Mouse (Mus musculus) liver, adult 2 months (tissue): Measurements from ENCODE around the gene Sbno1. TPM values are rescaled to one million over a fixed set of nuclear protein-coding genes. Genes with fewer than 3 reads are reported as not detected.

Experiments used
- DNase-seq: peaks from one replicate; pipeline ENCODE4 v3.0.0-alpha.2; 2011; ENCODE audit warnings: low read depth, low spot score; ENCODE audit errors: extremely low read depth
- H3K27ac ChIP-seq: fragments of 200-500 bp; replicated peaks from 2 replicates; pipeline ENCODE4 v1.5.1; 2012; ENCODE audit warnings: low read depth, mild to moderate bottlenecking, control low read depth, inconsistent platforms, low read length; ENCODE audit not compliant: insufficient read depth
- H3K27me3 ChIP-seq: fragments of 200-500 bp; 2 replicates; pipeline ENCODE4 v1.6.1; 2012; ENCODE audit warnings: mild to moderate bottlenecking, moderate library complexity, low read length, inconsistent platforms; ENCODE audit not compliant: control insufficient read depth, insufficient read depth
- H3K36me3 ChIP-seq: fragments of 200-500 bp; 2 replicates; pipeline ENCODE4 v1.6.1; 2012; ENCODE audit warnings: low read length, inconsistent platforms; ENCODE audit not compliant: control insufficient read depth, insufficient read depth
- H3K4me1 ChIP-seq: fragments of 200-500 bp; 2 replicates; pipeline ENCODE4 v1.6.1; 2011; ENCODE audit warnings: low read length; ENCODE audit not compliant: control insufficient read depth, insufficient read depth
- H3K4me3 ChIP-seq: fragments of 200-500 bp; 2 replicates; pipeline ENCODE4 v1.5.1; 2011; ENCODE audit warnings: low read depth, mild to moderate bottlenecking, control low read depth, low read length, moderate library complexity; ENCODE audit not compliant: insufficient read depth
- H3K79me2 ChIP-seq: fragments of 200-500 bp; 2 replicates; pipeline ENCODE4 v1.6.1; 2012; ENCODE audit warnings: inconsistent platforms, mild to moderate bottlenecking, low read length, moderate library complexity; ENCODE audit not compliant: control insufficient read depth, insufficient read depth
- H3K9ac ChIP-seq: fragments of 200-500 bp; 2 replicates; pipeline ENCODE4 v1.6.1; 2012; ENCODE audit warnings: low read depth, mild to moderate bottlenecking, control low read depth, inconsistent platforms, low read length
- CTCF ChIP-seq: fragments of 200-500 bp; IDR thresholded peaks from 2 replicates; pipeline ENCODE4 v1.5.1; 2011; ENCODE audit warnings: low read depth, low read length, control low read depth
- POLR2A ChIP-seq: fragments of 200-500 bp; IDR thresholded peaks from 2 replicates; pipeline ENCODE4 v1.6.1; 2011; ENCODE audit warnings: low read length, control low read depth; ENCODE audit not compliant: insufficient read depth; ENCODE audit errors: extremely low read depth
- WGBS: fragments of 180-500 bp; shearing (Covaris S2); methylation state at CpG from one replicate; pipeline ENCODE4 v1.1.7; 2018; 5-methylcytosine and 5-hydroxymethylcytosine counted together
- polyA plus RNA-seq: library from polyadenylated mRNA; depleted of rRNA; stranded (reverse); fragments of >200 nt; gene quantifications from 2 replicates; pipeline ENCODE4 v1.2.3, GENCODE M21; 2012; rRNA removed
- total RNA-seq: library from RNA; depleted of rRNA; stranded (reverse); fragments of >200 nt; gene quantifications from 2 replicates; pipeline ENCODE4 v1.2.3, GENCODE M21; 2014; rRNA removed

The Sbno1 gene
- total RNA-seq, result 33.1 and 36.6 TPM in 2 replicates
- polyA plus RNA-seq, result 7.2 and 8.1 TPM in 2 replicates

GRCm38 (mm10) chr5:124425412-124426259 is at the start of gene Sbno1:
TSS of gene Sbno1 (minus strand) at chr5:124426001.
- DNase-seq, result peak; percentile 87
- no peaks in the 10 kb centered on the region for H3K36me3 ChIP-seq
- H3K27ac ChIP-seq, result peak within 1 kb of the TSS; percentile 94
- peak within 1 kb of the TSS; percentile 99 for H3K4me3 ChIP-seq
- TF ChIP-seq CTCF, result no peak
- peak; percentile 64; the same call in 1 of the 2 replicates for TF ChIP-seq POLR2A
- H3K9ac ChIP-seq, result peak within 1 kb of the TSS; percentile 99
- 2% methylated on average over 72 of the region's 81 CpGs for WGBS
- peaks cover 21% of the 10 kb centered on the region; the same call in 1 of the 2 replicates for H3K79me2 ChIP-seq
- peaks cover 6% of the 10 kb centered on the region for H3K4me1 ChIP-seq
- H3K27me3 ChIP-seq, result no peaks in the 10 kb centered on the region

DNA sequence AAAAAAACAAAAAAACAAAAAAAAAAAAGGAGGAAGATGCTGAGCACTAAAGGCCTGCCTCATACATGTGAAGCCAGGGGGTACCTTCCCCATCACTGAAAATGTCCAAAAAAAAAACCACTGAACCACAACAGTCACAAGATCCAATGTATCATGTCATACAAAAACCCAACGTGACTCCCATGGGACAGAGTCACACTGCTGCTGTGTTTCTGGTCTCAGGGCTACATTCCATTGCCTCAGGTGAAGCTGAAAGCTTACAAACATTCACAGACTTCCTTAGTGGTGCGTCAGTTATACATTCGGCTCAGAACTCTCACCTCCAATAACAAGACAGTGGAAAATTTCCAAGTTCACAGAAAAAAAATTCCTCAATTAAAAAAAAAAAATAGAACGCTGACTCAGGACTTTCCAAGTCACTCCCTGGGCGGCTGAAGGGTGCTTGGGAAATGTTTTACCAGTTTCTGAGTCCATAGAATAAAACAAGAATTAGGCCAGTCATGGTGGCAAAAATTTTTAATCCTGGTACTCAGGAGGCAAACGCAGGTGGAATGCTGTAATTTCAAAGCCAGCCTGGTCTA is 44.9 kb upstream of the Sbno1 start:
- Histone ChIP-seq H3K27me3 (no peaks in the 10 kb centered on the region), H3K79me2 (peaks cover 6% of the 10 kb centered on the region; the same call in 1 of the 2 replicates), H3K4me3 (no peak overlapping the region), H3K4me1 (no peaks in the 10 kb centered on the region), H3K36me3 (peaks cover 11% of the 10 kb centered on the region), H3K27ac (no peak overlapping the region), H3K9ac (no peak overlapping the region)
- no peak for DNase-seq
- 89% methylated on average over 6 of the region's 6 CpGs for WGBS
- TF ChIP-seq CTCF (no peak), POLR2A (no peak)

- TF ChIP-seq CTCF (no peak), POLR2A (no peak)
- no peaks in the 10 kb centered on the region for H3K27me3 ChIP-seq
- WGBS, result over 99% methylated on average over 6 of the region's 6 CpGs
- no peaks in the 10 kb centered on the region for H3K4me1 ChIP-seq
- no peak overlapping the region for H3K27ac ChIP-seq
- DNase-seq, result no peak
- H3K4me3 ChIP-seq, result no peak overlapping the region
- H3K9ac ChIP-seq, result no peak overlapping the region
- peaks cover 2% of the 10 kb centered on the region; the same call in 1 of the 2 replicates for H3K79me2 ChIP-seq
- H3K36me3 ChIP-seq, result peaks cover 11% of the 10 kb centered on the region
Measured at GRCm38 (mm10) chr5:124469486-124469885, 43.7 kb upstream of the Sbno1 start.

DNA sequence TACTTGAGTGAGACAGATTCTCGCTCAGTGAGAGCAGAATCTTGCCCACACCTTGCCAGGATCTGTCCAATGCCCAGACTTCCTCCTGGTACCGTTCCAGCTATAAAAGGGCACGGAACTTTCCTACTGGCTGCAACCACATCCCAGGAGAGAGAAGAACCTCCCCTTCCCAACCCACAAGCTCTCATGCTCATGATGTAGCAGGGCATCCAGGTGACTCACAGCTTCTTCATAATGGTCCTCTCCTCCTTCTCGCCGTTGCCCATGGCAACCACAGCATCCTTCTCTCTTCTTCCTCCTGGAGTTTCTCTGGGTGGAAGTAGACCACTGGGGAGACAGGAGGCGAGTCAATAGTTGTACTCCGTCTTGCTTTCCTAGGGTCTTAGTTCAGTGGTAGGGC is 42.6 kb upstream of the Sbno1 start:
- Histone ChIP-seq H3K79me2 (no peaks in the 10 kb centered on the region), H3K36me3 (peaks cover 14% of the 10 kb centered on the region), H3K4me1 (no peaks in the 10 kb centered on the region), H3K27me3 (no peaks in the 10 kb centered on the region), H3K9ac (no peak overlapping the region), H3K27ac (no peak overlapping the region), H3K4me3 (no peak overlapping the region)
- no peak for TF ChIP-seq CTCF
- TF ChIP-seq POLR2A, result no peak
- WGBS, result 95% methylated on average over 7 of the region's 7 CpGs
- no peak for DNase-seq

DNA sequence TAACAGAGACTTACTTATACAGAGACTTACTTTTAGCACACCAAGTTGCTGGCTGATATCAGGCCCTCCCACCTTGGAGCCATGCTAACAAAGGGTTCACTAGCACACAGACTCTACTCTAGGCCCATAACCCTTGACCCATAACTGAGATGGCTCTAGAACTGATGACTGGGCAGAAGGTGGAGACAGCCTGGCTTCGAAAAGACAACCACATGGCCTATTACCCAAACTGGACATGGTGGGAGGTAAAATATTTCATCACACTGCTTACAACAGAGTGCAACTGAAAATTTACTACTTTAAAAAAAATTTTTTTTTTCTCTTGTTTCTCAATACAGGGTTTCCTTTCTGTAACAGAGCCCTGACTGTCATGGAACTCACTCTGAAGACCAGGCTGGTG is 42.0 kb upstream of the Sbno1 start:
- H3K9ac ChIP-seq, result no peak overlapping the region
- H3K4me3 ChIP-seq, result no peak overlapping the region
- no peak for TF ChIP-seq POLR2A
- TF ChIP-seq CTCF, result no peak
- WGBS, result 18% methylated on average over 1 of the region's 1 CpGs
- no peaks in the 10 kb centered on the region for H3K27me3 ChIP-seq
- no peaks in the 10 kb centered on the region for H3K4me1 ChIP-seq
- H3K79me2 ChIP-seq, result no peaks in the 10 kb centered on the region
- no peak overlapping the region for H3K27ac ChIP-seq
- peak; percentile 42 for DNase-seq
- peaks cover 14% of the 10 kb centered on the region for H3K36me3 ChIP-seq

DNA sequence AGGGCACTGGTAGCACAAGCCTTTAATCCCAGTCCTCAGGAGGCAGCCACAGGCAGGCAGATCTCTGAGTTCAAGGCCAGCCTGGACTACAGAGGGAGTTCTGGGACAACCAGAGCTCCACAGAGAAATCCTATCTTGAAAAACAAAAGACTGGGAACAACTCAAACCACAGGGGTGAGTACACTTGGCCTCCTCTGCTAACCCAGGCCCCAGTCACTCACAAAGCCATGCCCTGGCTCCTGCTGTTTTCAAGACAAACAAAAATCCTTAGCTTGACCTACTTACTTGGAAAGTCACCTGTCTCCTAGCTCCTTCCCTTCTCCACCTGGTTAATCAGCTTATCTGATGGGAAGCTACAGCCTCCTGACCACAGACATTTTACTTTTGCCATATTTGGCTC is 39.1 kb upstream of the Sbno1 start:
- Histone ChIP-seq H3K27me3 (no peaks in the 10 kb centered on the region), H3K4me3 (no peak overlapping the region), H3K9ac (no peak overlapping the region), H3K36me3 (peaks cover 22% of the 10 kb centered on the region), H3K4me1 (no peaks in the 10 kb centered on the region), H3K79me2 (no peaks in the 10 kb centered on the region), H3K27ac (no peak overlapping the region)
- DNase-seq, result peak; percentile 28
- no peak for TF ChIP-seq CTCF
- TF ChIP-seq POLR2A, result no peak
